Mouse (Mus musculus) hematopoietic stem cell, adult 5-6 weeks (primary cell): ENCODE data around the gene Rnf103. TPM values are rescaled to one million over a fixed set of nuclear protein-coding genes. Genes with fewer than 3 reads are reported as not detected.

Experiments
- ATAC-seq, 2 experiments: fragments of 125-278 bp in 1 of 2; replicated peaks in 1 of 2; 2 replicates each; pipeline ENCODE4 v1.8.0; 2016 to 2017; ENCODE audit warnings: inconsistent platforms in 2 of 2, mild to moderate bottlenecking in 2 of 2, moderate number of reproducible peaks in 2 of 2, low read depth in 1 of 2, moderate TSS enrichment in 1 of 2; ENCODE audit not compliant: low FRiP score in 2 of 2, poor library complexity in 2 of 2, severe bottlenecking in 2 of 2, insufficient read depth in 1 of 2, low TSS enrichment in 1 of 2
- total RNA-seq: library from RNA; stranded (forward); fragments of 172-1452, 232-1000 nt; gene quantifications from 2 replicates; pipeline ENCODE4 v1.2.3, GENCODE M21; 2017

The Rnf103 gene
- total RNA-seq, 1 experiment from 2014 or later = 25.9 TPM

DNA sequence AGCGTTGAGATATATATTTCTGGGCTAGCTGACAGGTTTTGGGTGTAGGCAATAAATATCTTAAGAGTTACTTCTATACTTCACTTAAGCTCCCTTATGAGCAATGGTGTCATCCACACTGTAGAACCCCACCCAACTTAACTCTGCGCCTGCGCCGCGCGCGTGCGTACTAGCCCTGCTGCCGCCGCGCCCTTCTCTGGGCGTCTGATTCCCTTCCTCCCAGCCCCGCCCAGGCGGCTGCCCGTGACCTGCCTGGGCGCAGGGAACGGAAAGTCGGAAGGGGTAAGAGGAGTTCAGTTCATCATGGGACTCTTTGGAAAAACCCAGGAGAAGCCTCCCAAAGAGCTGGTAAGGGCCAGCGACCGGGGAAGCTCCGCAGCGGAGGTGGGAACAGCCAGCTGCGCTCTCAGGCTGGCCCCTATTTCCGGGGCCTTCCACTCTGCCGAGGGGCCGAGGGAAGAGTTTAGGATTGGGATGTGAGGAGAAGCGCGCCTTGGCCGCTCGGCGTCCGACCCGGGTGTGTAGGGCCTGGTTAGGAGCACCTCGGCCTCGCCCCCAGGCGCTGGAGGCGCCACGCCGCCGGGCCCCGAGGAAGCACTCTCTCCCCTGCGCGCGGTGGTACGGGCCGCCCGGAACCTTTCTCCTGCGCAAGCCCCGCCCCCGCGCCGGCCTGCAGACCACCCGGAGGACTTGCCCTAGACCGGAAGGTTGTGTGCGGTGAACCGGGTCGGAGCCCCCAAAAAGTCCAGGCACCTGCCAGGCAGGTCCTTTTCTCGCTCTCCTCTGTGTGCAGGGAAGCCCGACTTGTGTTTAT, 50.2 kb downstream of the Rnf103 start, which contains the start of gene Chmp3:
Gene Chmp3, plus strand, starts transcription at position 112 of the 814 bp plus-strand sequence.
- ATAC-seq = peak; percentile 93 to 95

DNA sequence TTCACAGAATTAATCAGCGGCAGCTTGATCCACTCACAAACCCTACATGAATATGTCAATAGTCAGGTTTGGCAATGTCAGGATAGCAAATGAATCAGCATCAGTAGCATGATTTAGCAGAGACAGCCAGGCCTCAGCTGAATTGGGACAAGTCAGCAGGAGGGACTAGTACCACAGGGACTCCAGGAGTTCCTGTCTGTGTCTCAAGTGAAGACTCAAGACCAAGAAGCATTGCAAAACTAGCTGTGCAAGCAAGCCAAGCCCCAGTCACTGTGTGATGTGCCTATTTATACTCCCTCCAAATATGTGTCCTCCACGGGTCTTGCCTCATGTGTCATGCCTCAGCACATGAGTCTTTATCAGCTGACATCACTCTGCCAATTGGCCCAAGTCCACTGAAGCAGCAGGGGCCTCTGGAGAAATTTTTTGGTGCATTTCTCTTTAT, 61.8 kb downstream of the Rnf103 start:
- no peak for ATAC-seq

DNA sequence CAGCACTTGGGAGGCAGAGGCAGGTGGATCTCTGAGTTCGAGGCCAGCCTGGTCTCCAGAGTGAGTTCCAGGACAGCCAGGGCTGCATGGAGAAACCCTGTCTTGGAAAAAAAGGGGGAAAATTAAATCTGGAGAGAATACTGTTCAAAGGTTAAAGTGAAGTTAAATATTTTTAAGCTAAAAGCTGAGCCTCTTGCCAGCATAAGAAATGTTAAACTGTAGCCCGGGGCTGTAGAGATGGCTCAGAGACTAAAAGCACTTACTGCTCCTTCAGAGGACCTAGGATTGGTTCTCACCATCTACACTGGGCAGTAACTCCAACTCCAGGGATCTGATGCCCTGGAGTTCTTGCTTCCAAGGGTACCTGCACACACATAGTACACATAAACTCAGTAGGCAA, 63.1 kb downstream of the Rnf103 start:
- ATAC-seq = no peak

Other genes starting within 250 kb of the Rnf103 start
- gene Krcc1, start 222.2 kb upstream of the Rnf103 start, total RNA-seq = 121 and 140 TPM in 2 replicates
- gene Smyd1, start 171.7 kb upstream of the Rnf103 start, total RNA-seq = not detected in 2 replicates
- not detected in 2 replicates for gene Cd8b1, start 171.1 kb upstream of the Rnf103 start, total RNA-seq
- not detected in 2 replicates for gene Cd8a, start 120.5 kb upstream of the Rnf103 start, total RNA-seq
- gene Rmnd5a, start 53.3 kb upstream of the Rnf103 start, total RNA-seq = 91.1 and 97.1 TPM in 2 replicates
- gene Chmp3, start 49.9 kb downstream of the Rnf103 start, total RNA-seq = 105 and 112 TPM in 2 replicates
- gene Kdm3a, start 139.1 kb downstream of the Rnf103 start, total RNA-seq = 41.7 and 80.9 TPM in 2 replicates
- 0.06 TPM in 1 of 2 replicates, not detected in the other for gene Reep1, start 213.7 kb downstream of the Rnf103 start, total RNA-seq